Mouse (Mus musculus): ENCODE measurements around the gene Tom1l2. TPM values are rescaled to one million over a fixed set of nuclear protein-coding genes. Genes with fewer than 3 reads are reported as not detected.

Gene Tom1l2
- total RNA-seq, 2 experiments from 2014 or later: 49.9 to 61.5 TPM

DNA sequence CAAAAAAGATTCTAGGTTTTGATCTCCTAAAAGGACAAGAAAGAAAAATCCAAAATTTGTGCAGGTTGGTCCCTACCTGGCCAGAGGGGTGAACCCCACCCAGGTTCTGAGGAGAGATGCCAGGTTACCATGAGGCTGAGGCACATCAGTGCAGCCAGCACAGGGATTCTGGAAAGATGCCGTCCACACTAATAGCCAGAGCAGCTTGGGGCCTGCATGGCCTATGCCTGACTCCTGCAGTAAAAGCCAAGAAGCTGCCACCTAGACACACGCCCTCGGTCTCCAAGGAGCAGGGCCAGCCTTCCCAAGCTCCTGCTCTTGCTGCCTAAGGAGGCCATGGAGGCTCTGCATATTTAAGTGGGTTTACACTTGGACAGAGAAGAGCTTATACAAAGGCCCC, 121.4 kb downstream of the Tom1l2 start:
- peak; percentile 38 for DNase-seq

GRCm38 (mm10) chr11:60230512-60230911, 122.2 kb downstream of the Tom1l2 start:
- no peak for DNase-seq

GRCm38 (mm10) chr11:60229821-60230220, 122.9 kb downstream of the Tom1l2 start:
- no peak for DNase-seq

- no peak for DNase-seq
Measured at GRCm38 (mm10) chr11:60228525-60228924, 124.2 kb downstream of the Tom1l2 start.

DNA sequence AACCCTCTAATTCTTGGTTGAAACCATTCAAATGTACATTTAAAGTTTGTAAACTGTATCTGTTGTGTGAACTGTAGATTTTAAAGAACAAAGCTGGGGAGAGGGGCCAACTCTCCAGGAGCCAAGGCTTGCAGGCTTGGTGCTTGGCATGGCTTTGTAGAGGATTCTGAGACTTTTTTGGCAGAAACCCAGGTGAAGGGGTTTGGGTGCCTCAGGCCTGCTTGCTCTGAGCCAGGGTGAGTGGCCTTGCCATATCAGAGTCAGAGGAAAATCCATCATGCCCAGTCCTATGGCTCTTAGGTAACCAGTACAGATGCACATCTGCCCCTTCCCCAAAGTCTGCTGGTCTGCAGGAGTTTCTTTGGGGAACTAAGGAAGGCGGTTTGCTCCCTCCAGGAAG, 126.8 kb downstream of the Tom1l2 start:
- peak; percentile 72 for DNase-seq

DNA sequence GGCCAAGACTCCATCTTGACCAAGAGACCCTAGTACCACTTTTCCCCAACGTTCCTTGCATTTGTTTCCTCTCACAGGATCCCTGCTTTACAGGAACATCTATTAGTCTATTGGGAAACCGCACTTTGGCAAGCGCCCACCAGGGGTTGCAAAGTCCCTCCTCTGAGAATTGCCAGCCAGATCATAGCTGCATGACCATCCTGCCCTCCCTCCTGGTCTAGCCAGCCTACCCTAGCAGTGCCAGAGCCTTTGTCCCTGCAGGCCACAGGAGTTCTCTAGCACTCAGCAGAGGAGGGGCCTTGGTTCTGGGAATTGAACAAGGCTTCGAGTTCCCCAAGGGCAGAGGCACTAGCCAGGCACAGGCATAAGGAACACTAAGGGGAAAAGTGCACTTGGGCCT, 128.0 kb downstream of the Tom1l2 start:
- DNase-seq: peak; percentile 86

DNA sequence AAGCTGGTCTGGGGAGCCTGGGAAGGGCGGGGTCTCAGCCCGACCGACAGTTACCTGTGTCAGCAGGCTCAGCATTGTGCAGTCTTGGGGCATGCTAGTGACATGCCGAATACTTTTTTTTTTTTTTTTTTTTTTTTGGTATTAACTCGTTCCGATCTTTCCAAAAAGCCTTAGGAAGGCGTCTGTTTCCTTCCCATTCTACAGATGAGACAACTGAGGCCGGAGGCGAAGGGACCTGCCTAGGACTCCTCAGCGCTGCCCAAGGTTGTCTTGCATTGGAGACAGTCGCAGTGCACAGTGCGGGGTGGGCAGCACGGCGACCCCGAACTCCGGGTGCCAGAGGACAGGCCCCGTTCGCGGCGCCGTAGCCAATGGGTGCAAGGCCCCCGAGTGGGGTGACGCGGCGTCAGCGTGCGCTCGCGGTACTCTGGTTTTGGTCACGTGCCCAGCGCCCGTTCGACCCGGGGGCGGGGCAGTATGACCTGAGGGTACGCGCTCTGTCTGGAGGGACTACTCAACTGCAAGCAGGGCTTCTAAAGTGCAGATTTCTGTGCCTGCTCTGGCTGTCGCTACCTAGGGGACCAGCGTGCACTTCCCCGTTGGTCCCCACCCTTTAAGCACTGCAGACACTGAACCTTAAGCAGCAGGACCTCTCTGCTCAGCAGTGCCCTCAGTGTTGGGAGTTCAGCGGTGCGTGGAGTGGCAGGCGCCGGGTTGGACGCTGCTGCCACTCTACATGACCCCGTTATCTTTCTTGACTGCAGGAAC, 130.1 kb downstream of the Tom1l2 start, which contains the start of gene Srebf1:
TSS of gene Srebf1 (minus strand) at position 113 of the 768 bp plus-strand sequence.
- DNase-seq: peak; percentile 89

DNA sequence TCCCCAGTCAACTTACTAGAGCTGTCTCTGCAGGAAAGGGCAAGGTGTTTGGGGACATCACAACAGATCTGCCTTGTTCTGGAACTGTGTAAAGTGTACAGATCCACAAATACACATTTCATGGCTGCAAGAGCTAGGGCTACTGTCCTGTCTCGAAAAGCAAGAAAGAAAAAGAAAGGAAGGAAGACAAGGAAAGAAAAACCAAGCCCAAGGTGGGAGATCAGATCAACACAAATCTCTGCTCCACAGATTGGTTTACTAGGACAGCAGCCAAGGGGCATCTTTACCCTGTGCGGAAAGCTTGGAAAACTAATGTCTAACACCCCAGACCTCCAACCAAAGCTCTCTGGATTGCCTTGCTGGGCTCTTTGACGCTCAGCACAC, 130.6 kb downstream of the Tom1l2 start:
- DNase-seq: no peak

DNA sequence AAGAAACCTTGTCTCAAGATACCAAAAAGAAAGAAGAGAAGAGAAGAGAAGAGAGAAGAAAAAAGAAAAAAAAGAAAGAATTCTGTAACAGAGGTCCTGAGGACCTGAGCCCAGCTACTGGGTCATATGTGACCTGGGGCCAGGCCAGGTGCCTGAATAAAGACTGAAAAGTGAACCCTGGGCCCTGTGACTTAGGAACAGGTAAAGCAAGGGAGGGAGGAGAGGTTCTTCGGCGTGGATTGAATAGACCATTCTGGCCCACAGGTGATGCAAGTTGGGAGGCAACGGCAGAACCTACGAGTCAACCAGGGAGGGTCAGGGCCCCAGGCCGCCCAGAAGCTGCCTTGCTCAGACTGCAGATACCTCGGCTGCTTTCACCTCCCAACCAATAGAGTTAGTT, 131.3 kb downstream of the Tom1l2 start:
- DNase-seq: no peak

- peak; percentile 96 for DNase-seq
Measured at GRCm38 (mm10) chr11:60220291-60220804, 132.4 kb downstream of the Tom1l2 start.

- no peak for DNase-seq
Measured at GRCm38 (mm10) chr11:60219609-60220008, 133.1 kb downstream of the Tom1l2 start.

- DNase-seq: no peak
Measured at GRCm38 (mm10) chr11:60217467-60217866, 135.2 kb downstream of the Tom1l2 start.

- DNase-seq: no peak
Measured at GRCm38 (mm10) chr11:60216671-60217070, 136.0 kb downstream of the Tom1l2 start.

DNA sequence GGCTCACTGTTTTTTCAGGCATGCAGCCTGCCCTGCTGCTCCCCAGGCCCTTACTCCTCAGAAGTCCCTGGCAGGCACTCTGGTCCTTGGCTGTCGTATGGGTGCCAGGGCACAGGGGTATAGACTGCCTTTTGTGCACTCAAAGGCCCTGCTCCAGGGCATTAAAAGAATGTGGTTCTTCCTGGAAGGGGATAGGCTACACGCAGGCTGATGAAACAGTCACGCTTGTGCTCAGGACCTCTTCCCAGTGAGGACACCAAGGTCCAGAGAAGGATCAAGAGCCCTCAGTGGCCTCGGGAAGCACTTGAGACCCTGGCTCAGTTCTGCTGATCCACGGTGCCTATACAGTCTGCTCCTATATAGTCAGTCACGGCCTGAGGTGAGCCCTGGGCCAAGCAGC, 139.4 kb downstream of the Tom1l2 start:
- no peak for DNase-seq

DNA sequence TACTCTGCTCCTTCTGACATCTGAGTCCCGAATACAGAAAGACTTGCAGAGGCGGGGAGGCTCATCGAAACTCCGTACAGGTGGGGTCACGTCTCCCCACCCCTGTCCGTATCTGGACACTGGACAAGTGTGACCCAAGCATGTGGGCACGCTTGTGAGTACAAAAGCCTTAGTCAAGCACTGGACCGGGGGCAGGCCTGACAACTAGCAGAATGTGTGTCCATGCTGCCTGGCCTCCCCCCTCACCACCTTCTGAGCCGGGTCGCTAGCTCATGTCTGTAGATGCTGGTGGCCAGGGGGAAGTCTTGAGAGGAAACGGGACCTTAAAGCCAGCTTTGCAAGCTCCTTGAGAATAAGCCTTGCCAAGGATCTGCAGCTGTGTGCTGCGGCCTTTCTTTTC, 140.9 kb downstream of the Tom1l2 start:
- no peak for DNase-seq

DNA sequence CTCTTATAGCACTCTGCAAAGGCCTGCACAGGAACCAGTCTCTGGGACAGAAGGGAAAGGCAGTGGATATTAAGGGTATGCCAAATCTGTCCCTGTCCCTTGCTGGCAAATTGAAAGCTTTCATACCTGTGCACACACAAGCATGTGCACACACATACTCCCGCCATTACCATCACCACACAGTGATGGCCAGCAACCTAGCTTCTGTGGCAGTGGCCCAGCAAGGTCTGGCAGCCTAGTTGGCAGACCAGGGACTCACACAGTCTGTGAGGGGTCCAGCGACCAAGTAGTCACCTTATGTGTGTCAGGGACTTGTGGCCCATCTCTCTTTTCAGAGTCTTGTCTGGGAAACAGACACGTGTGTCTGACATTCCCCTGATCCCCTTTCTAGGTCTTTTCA, 141.6 kb downstream of the Tom1l2 start:
- no peak for DNase-seq

DNA sequence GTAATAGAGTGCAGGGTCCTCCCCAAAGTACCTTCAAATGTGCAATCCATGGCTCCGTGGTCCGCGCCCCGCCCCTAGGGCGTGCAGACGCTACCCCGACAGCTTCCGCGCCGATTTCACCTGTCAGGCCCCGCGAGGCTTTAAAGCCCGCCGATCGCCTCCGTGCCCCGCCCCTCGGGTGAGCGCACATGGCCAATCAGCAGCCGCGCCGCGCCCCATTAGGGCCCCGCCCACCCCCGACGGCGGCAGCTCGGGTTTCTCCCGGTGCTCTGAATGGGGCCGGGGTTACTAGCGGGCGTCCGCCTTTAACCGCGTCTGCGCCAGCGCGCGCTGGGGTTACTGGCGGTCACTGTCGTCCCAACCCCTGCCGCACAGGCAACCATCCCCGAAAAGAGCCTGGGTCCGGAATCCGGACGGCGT, 142.4 kb downstream of the Tom1l2 start:
- DNase-seq: peak; percentile 98

GRCm38 (mm10) chr11:60209933-60210249, 142.8 kb downstream of the Tom1l2 start:
- no peak for DNase-seq

DNA sequence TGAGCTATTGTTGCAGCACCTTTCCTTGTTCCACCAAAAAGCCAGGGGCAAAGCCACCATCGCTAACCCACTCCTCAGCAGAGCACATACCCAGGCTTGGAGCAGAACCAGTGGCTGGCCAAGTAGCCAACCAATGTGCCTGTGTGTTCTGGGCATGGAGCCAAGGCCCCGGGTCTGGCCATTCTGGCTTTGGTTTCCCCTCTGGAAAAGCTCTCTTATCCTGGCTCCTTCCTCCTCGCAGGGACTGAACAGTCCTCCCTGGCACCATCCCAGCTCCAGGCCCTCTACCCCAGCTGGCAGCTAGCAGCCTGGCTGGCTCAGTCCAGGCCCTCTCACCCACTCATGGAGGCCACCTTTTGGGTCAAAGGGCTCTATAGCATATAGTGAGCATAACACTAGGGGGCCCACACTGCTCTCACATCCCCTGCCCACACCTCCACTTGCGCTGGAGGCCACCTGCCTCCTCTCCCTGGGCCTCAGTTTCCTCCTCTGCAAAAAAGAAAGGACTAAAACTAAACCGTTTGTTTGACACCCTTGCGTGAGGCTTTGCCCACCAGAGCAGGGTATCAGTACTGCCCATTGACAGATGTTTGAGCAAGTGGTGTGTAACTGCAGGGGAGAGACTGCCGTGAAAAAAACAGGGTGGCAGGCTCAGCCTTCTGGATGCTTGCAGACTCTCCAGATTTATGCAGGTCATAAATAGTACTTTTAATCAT, 143.3 kb downstream of the Tom1l2 start:
- peak; percentile 91 for DNase-seq

- no peak for DNase-seq
Measured at GRCm38 (mm10) chr11:60208712-60209111, 144.0 kb downstream of the Tom1l2 start.

DNA sequence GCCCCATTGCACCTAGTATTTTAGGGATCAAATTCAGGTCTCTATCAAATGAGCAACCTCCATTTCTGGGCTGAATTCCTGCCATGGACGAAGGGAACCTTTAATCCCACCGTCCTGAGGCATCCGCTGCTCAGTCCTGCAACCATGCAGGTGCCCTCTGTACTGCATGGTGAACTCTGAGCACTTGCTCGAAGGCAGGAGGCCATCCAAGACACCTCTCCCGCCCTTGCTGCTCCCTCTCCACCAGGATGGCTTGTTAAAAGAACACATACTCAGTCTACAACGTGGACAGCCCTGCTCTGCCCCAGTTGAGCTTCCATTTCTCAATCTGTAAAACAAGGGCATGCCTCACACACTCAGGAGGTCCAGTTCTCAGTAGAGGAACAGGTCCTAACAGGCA, 144.5 kb downstream of the Tom1l2 start:
- no peak for DNase-seq

- no peak for DNase-seq
Measured at GRCm38 (mm10) chr11:60206207-60206606, 146.5 kb downstream of the Tom1l2 start.

GRCm38 (mm10) chr11:60205026-60205425, 147.7 kb downstream of the Tom1l2 start:
- DNase-seq: no peak

Data from adrenal gland, postnatal 10 days (tissue).